Mouse (Mus musculus): ENCODE measurements at regions not wholly inside any gene's neighbourhood (a gene's known extent, or its start where the extent isn't known, plus 50 kb on each side); places are given as distances from the start of the nearest gene placed in this dataset.

DNA sequence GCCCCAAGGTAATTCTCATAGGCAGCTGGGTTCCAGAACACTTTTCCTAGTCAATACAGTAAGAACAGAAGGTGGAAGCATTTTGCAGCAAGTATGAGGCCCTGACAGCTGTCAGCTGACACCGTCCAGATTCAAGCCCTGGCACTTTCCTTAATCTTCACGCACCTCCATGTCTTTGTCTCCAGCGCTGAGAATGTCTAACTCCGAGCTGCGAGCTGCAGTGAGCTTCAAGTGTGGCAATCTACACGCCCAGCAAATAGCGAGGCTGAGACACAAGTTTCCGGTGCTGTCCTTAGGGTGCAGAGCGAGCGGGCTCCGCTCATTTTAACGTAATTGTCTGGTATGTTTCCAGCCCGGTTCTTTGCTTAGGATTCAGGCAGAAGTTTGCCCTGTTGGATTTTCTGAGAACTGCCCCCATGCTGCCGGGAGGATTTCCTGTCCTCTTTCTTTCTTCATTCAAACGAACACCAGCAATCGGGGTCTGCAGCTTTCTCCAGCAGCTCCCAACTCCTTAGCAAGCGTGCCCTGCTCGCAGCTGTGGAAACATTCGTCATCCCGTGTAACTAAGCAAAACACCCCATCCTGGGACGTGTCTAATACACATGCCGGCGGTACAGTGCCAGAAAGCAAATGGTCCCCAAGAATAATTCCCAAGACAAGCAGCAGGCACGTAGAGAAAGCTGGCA lies 54.5 kb downstream of the Irx3 start:
- peak; percentile 19 to 33 for DNase-seq
- intact Hi-C loops (cut with DNase I): no loop called here

DNA sequence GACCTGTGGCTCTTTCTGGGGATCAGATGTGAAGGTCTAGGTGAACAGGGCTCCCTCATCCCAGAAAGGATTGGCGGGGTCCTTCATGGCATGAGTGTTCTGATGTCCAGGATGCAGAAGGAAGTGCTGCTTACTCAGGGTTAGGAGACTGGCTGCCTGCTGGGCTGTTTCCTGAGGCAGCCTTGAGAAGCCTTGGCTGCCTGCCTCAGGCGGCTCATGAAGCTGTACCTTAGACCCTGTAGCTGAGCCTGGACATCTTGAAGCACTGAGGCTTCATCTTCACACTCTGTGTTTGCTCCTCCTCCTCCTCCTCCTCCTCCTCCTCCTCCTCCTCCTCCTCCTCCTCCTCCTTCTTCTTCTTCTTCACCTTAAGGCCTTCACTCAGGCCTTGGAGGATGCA lies 77.2 kb downstream of the Irx3 start:
- no peak for DNase-seq
- intact Hi-C loops (cut with DNase I): no loop called here
